Mouse (Mus musculus): ENCODE measurements around the gene Anks1b.

DNA sequence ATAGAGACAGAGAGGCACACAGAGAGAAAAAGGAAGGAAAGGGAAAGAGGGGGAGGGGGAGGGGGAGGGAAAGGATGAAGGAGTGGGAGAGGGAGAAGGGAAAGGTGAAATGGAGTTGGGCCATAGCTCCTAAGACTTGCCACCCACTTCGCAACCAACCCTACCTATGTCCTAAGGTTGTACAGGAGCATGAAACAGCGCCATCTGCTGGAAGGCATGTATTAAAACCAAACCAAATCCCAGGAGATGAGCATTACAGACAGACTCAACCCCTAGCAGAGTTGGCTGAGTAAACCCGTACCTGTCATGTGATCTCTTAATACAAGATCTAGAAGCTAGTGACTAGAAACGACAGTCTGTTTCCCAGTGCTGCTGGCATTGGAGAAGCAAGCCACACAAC is 500.2 kb downstream of the Anks1b start:
- peak; percentile 57 for TF ChIP-seq CTCF (conservative IDR thresholded peaks at IDR 0.05; ENCODE audit: insufficient read depth, insufficient read length, low read depth, low read length)
- no peak for TF ChIP-seq POLR2A (IDR thresholded peaks at IDR 0.05; ENCODE audit: low read depth, low read length)

All from kidney, adult 2 months (tissue).